Mouse (Mus musculus): ENCODE results near the gene Avpi1. TPM values are rescaled to one million over a fixed set of nuclear protein-coding genes. Genes with fewer than 3 reads are reported as not detected.

The Avpi1 gene
- polyA plus RNA-seq, 1 experiment from 2014 or later = 35.5 TPM

DNA sequence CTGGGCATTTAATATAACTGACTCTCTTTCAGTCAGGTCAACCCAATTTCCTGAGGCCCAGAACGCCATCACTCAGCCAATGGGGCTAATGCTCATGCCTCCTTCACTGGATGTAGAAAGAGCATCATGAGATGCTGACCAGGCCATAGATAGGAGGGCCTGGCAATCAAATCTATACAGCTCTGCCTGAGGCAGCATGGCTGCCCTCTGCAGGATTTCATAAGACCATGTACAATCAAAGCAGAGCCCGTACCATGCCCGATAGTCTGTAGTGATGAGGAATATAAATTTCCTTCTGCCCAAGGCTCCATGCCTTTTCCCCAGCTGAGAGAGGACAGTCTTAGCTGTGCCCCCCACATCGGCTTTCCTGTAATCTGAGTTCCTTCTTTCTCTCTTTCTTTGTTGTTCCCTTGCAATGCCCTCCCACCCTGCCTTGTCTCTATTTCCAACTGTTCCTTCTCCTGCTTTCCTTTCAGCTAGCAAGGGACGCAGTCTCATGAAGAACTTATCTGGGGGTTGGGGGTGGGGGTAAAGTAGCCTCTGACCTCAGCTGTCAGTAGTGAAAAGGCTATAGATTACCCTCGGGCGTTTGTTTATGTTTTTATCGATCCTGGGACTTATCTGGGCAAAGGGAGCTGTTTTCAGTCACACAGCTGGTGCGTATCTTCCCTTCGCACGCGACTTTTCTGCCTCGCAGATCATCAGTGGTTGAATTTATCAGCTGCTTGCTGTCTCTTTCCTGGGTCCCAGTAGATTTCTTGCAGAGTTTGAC, 29.6 kb upstream of the Avpi1 start:
- Histone ChIP-seq H3K4me2 (no peak overlapping the region), H3K4me1 (peaks cover 11% of the 10 kb centered on the region; the same call in 1 of the 2 replicates), H3K9me3 (no peaks in the 10 kb centered on the region), H3K36me3 (no peaks in the 10 kb centered on the region), H3K4me3 (no peak overlapping the region), H3K9ac (no peak overlapping the region), H3K27ac (peak overlapping the region; percentile 62; the same call in 1 of the 2 replicates), H3K27me3 (no peaks in the 10 kb centered on the region)
- WGBS = 42% methylated on average over 13 of the region's 13 CpGs
- ATAC-seq (ENCODE audit: insufficient number of reproducible peaks, insufficient read depth, low FRiP score, low TSS enrichment, low read depth) = no peak

DNA sequence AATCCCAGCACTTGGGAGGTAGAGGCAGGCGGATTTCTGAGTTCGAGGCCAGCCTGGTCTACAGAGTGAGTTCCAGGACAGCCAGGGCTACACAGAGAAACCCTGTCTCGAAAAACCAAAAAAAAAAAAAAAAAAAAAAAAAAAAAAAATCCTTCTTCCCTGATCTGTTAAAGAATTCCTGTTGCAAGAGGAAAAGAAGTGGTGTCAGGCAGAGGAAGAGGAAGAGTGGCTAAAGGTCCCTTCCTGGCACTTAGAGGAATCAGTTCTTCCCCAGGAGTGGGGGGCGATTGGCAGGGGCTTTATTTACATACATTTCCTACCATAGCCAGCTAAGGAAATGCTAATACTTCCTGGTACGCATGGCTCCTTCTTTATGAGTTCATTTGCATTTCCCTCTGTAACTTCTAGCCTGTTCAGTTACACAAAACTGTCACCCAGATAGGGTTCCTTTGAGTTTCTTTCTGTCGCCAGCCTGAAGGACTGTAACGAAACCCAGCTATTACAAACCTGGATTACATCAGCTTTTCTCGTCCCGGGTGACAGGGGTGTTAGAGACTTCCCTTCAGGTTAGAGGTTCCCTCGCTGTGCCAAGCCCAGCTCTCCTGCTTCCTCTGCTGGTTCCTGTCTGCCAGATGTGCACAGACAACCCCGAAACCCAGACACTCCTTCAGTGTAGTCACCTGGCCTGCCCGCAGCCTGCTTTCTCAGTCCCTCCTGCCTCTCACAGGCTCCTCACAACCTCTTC, 28.8 kb upstream of the Avpi1 start:
- Histone ChIP-seq H3K9me3 (no peaks in the 10 kb centered on the region), H3K4me3 (no peak overlapping the region), H3K4me2 (no peak overlapping the region), H3K27me3 (no peaks in the 10 kb centered on the region), H3K36me3 (no peaks in the 10 kb centered on the region), H3K4me1 (peaks cover 11% of the 10 kb centered on the region; the same call in 1 of the 2 replicates), H3K27ac (peak overlapping the region; percentile 62; the same call in 1 of the 2 replicates), H3K9ac (no peak overlapping the region)
- WGBS = 47% methylated on average over 12 of the region's 12 CpGs
- no peak for ATAC-seq (ENCODE audit: insufficient number of reproducible peaks, insufficient read depth, low FRiP score, low TSS enrichment, low read depth)

DNA sequence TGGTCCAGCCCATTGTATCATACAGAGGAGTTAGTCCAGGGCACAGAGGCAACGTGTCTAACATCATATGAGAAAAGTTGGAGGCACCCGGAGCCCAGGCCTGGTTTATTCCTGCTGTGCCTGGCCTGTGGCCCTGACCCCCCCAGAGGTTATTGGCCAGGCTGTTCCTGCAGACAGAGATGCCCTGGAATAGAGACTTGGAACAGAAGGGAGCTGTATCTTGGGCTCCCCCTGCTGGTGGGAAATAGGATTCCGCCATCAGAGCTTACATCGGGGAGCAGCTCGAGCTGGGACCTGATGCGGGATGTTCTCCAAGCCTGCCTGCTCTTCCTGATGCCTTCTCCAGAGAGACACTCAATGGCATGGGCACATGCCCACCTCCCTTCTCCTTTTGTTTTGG, 23.1 kb upstream of the Avpi1 start:
- 6% methylated on average over 6 of the region's 6 CpGs for WGBS
- no peak overlapping the region for H3K4me3 ChIP-seq
- H3K36me3 ChIP-seq = peaks cover 13% of the 10 kb centered on the region
- H3K9me3 ChIP-seq = no peaks in the 10 kb centered on the region
- peak overlapping the region; percentile 5; the same call in 1 of the 2 replicates for H3K4me2 ChIP-seq
- peaks cover 43% of the 10 kb centered on the region for H3K4me1 ChIP-seq
- H3K9ac ChIP-seq = no peak overlapping the region
- H3K27ac ChIP-seq = 0 out of 2 replicates have a peak overlapping the region, but pooled peaks have one; percentile 23
- ATAC-seq (ENCODE audit: insufficient number of reproducible peaks, insufficient read depth, low FRiP score, low TSS enrichment, low read depth) = no peak
- no peaks in the 10 kb centered on the region for H3K27me3 ChIP-seq

DNA sequence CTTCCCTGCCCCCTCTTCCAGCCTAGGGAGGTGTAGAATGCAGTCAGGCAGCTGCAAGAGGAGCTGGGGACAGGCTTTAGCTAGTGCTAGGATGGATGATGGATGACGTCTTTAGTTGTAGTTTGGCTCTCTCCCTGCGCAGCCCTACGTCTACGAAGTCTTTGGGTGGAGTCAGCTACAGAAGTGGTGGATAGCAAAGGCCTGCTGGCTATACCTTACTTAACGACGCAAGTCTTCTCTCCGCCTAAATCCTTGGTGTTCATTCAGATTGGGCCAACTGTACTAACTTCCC, 19.7 kb upstream of the Avpi1 start:
- Histone ChIP-seq H3K4me1 (peaks cover 56% of the 10 kb centered on the region), H3K27ac (peak overlapping the region; percentile 95), H3K4me3 (peak overlapping the region; percentile 84), H3K4me2 (peak overlapping the region; percentile 60), H3K27me3 (no peaks in the 10 kb centered on the region), H3K9me3 (no peaks in the 10 kb centered on the region), H3K9ac (peak overlapping the region; percentile 95), H3K36me3 (peaks cover 13% of the 10 kb centered on the region)
- peak; percentile 22; the same call in 1 of the 2 replicates for ATAC-seq (ENCODE audit: insufficient number of reproducible peaks, insufficient read depth, low FRiP score, low TSS enrichment, low read depth)
- 12% methylated on average over 7 of the region's 7 CpGs for WGBS

DNA sequence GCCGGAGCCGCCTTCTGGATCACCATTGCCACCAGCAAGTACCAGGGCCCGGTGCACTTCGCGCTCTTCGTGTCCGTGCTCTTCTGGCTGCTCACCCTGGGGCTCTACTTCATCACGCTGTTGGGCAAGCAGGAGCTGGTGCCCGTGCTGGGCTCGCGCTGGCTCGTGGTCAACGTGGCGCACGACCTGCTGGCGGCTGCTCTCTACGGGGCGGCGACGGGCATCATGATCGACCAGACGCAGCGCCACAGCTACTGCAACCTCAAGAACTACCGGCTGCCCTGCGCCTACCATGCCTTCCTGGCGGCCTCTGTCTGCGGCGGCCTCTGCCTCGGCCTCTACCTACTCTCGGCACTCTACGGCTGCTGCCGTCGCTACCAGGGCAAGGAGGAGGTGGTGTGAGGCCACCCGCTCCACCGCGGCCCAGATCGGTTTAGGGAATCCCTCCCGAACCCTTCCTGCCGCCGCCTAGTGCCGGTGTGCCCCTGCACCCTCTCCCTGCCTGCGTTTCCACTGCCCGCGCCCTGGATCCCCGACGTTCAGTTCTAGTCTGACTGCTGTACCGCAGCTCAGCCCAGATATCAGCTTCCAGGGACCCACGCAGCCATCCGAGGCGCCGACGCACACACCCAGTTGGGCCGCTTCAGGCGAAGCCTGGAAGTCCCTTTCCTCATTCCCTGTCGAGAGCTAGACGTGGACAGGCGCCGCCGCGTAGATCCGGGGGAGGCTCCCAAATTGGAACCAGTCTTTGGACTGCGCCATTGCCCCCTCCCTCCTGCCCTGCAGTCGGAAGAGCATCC, 19.1 kb upstream of the Avpi1 start:
- under 1% methylated on average over 63 of the region's 63 CpGs for WGBS
- H3K4me3 ChIP-seq = peak overlapping the region; percentile 84
- no peaks in the 10 kb centered on the region for H3K9me3 ChIP-seq
- ATAC-seq (ENCODE audit: insufficient number of reproducible peaks, insufficient read depth, low FRiP score, low TSS enrichment, low read depth) = peak; percentile 63
- H3K4me2 ChIP-seq = peak overlapping the region; percentile 60
- peaks cover 13% of the 10 kb centered on the region for H3K36me3 ChIP-seq
- H3K4me1 ChIP-seq = peaks cover 56% of the 10 kb centered on the region
- H3K27ac ChIP-seq = peak overlapping the region; percentile 95
- peak overlapping the region; percentile 95 for H3K9ac ChIP-seq
- no peaks in the 10 kb centered on the region for H3K27me3 ChIP-seq

DNA sequence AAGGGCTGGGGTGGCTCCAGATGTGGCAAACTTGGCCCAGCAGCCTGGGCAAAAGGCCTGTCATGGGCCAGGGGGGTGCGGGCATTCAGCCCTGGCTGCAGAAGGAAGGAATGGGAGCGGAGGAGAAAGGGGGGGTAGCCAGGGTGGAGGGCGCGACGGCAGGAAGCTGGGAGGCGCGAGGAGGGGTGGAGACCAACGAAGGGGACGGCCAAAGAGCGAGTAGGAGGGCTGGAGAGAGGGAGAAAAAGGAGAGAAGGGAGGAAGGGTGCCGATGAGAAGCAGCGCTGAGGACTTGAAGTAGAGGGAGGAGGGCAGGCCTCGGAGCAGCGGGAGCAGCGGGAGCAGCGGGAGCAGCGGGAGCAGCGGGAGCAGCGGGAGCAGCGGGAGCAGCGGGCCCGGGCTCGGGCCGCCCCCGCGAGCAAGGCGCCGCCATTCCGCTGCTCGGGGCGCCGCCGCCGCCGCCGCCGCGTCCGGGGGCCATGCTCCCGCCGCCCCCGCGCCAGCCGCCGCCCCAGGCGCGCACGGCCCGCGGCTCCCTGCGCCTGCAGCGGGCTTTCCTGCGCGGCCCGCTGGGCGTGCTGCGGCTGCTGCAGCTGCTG, 18.4 kb upstream of the Avpi1 start, which contains the start of gene Marveld1:
Gene Marveld1, plus strand, starts transcription at position 231 of the 599 bp plus-strand sequence.
- 1% methylated on average over 44 of the region's 57 CpGs for WGBS
- peak within 1 kb of the TSS; percentile 60 for H3K4me2 ChIP-seq
- peaks cover 13% of the 10 kb centered on the region for H3K36me3 ChIP-seq
- peak within 1 kb of the TSS; percentile 95 for H3K27ac ChIP-seq
- H3K4me3 ChIP-seq = peak within 1 kb of the TSS; percentile 84
- peak within 1 kb of the TSS; percentile 95 for H3K9ac ChIP-seq
- H3K9me3 ChIP-seq = no peaks in the 10 kb centered on the region
- no peaks in the 10 kb centered on the region for H3K27me3 ChIP-seq
- H3K4me1 ChIP-seq = peaks cover 54% of the 10 kb centered on the region
- ATAC-seq (ENCODE audit: insufficient number of reproducible peaks, insufficient read depth, low FRiP score, low TSS enrichment, low read depth) = peak; percentile 62; the same call in 1 of the 2 replicates

DNA sequence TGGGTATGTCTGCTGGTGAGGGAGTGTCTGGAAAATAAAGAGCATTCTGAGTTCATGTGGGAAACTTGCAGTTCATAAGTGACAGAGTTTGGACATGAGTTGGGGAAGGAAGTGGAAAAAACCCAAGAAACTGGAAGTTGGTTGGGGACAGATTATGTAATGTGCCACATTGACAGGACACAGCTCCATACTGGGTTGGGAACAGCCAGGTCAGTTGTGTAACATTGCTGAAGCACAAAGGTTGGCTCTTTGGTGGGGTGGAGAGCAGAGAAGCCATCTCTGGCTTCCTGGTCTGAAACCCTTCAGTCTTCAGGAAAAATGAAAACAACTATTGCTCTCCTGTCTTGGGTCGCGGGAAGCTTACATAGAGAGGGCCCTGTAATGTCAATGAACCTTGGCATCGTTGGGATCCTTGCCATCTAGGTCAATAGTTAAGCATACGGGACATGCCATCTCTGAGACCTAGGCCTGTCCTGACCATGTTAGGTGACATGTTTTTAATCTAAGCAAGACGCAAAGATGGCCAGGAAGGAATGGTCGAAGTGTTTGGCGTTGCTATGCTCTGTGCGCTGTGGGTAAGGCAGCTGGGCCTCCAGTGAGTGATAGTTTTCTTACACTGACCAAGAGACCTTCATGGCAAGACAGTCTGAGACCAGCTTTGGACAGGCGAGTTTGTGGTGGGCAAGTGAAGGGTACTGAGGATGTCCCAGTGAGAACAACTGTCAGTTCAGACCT, 17.6 kb upstream of the Avpi1 start:
- H3K9me3 ChIP-seq = no peaks in the 10 kb centered on the region
- H3K27ac ChIP-seq = peak overlapping the region; percentile 95
- peak overlapping the region; percentile 60 for H3K4me2 ChIP-seq
- H3K4me1 ChIP-seq = peaks cover 45% of the 10 kb centered on the region
- H3K27me3 ChIP-seq = no peaks in the 10 kb centered on the region
- no peak for ATAC-seq (ENCODE audit: insufficient number of reproducible peaks, insufficient read depth, low FRiP score, low TSS enrichment, low read depth)
- WGBS = 88% methylated on average over 9 of the region's 9 CpGs
- peak overlapping the region; percentile 84 for H3K4me3 ChIP-seq
- peaks cover 11% of the 10 kb centered on the region for H3K36me3 ChIP-seq
- peak overlapping the region; percentile 95; the same call in 1 of the 2 replicates for H3K9ac ChIP-seq

DNA sequence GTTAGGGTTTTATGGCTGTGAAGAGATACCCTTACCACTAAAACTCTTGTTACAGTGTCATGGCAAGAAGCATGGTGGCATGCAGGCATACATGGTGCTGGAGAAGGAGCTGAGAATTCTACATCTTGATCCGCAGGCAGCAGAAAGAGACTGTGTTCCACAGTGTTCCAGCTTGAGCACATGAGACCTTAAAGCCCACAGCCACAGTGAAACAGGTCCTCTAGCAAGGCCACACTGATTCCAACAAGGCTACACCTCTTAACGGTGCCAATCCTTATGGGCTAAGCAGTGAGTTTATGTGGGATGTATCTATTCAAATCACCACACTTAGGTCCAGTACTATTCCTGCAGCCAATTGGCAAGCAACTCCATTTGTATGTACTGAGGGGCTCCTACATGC, 16.9 kb upstream of the Avpi1 start:
- ATAC-seq (ENCODE audit: insufficient number of reproducible peaks, insufficient read depth, low FRiP score, low TSS enrichment, low read depth) = no peak
- 91% methylated on average over 2 of the region's 2 CpGs for WGBS
- H3K27ac ChIP-seq = no peak overlapping the region
- H3K9me3 ChIP-seq = no peaks in the 10 kb centered on the region
- peaks cover 38% of the 10 kb centered on the region for H3K4me1 ChIP-seq
- H3K27me3 ChIP-seq = no peaks in the 10 kb centered on the region
- H3K4me2 ChIP-seq = no peak overlapping the region
- peaks cover 3% of the 10 kb centered on the region; the same call in 1 of the 2 replicates for H3K36me3 ChIP-seq
- no peak overlapping the region for H3K4me3 ChIP-seq
- no peak overlapping the region for H3K9ac ChIP-seq

DNA sequence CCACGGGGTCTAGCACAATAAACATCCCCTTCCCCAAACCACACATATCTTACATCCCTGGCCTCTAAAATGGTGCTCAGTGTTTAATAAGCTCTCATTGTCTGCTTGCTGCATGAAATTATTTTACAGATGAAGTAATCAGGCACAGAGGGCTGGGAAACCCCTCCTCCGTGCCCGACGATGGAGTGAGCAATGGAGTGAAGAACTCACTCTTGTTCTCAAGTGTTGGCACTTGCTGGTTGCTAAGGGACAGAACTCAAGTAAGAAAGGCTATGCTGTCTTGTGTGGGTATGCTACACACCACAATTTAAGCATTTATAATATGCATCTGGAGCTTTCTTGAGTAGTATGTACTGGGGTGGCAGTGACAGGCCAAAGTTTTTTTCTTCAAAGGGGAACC, 16.4 kb upstream of the Avpi1 start:
- ATAC-seq (ENCODE audit: insufficient number of reproducible peaks, insufficient read depth, low FRiP score, low TSS enrichment, low read depth) = no peak
- Histone ChIP-seq H3K36me3 (no peaks in the 10 kb centered on the region), H3K9ac (no peak overlapping the region), H3K9me3 (no peaks in the 10 kb centered on the region), H3K4me1 (peaks cover 33% of the 10 kb centered on the region), H3K27me3 (no peaks in the 10 kb centered on the region), H3K4me2 (no peak overlapping the region), H3K4me3 (no peak overlapping the region), H3K27ac (0 out of 2 replicates have a peak overlapping the region, but pooled peaks have one; percentile 23)
- 62% methylated on average over 4 of the region's 4 CpGs for WGBS

DNA sequence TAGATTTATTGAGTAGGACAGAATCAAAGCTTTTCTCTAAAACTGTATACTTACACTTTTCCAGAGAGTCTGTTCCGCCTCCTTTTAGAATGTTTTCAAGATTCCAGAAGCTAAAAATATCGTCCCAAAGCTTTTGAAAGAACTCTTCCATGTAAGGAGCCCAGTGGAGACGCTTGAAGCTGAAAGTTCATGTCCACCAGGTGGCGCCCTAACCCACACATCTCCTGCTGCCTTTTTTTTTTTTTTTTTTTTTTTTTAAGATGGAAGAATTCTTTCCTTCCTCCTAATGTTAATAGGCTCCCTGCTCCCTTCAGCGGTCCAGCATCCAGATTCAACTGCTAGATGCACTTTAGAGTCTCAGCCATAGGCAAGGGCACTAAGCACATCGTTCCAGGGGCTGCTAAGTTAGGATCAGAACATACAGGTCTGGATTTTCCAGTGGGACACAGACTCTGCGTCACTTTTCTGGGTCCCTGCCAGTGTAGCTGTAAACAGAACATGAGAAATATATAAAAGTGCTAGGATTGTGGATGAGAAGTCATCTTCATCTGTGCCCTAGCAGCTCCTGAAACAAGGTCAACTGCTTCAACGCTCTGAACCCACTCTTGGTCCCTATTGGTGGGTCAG, 15.8 kb upstream of the Avpi1 start:
- Histone ChIP-seq H3K27me3 (no peaks in the 10 kb centered on the region), H3K4me2 (no peak overlapping the region), H3K9me3 (no peaks in the 10 kb centered on the region), H3K27ac (0 out of 2 replicates have a peak overlapping the region, but pooled peaks have one; percentile 23), H3K9ac (no peak overlapping the region), H3K36me3 (no peaks in the 10 kb centered on the region), H3K4me3 (no peak overlapping the region), H3K4me1 (peaks cover 28% of the 10 kb centered on the region)
- 29% methylated on average over 8 of the region's 8 CpGs for WGBS
- ATAC-seq (ENCODE audit: insufficient number of reproducible peaks, insufficient read depth, low FRiP score, low TSS enrichment, low read depth) = no peak
